Mouse (Mus musculus): ENCODE measurements around the gene Tmem50a.

Tmem50a gene

GRCm38 (mm10) chr4:134852438-134853255 is 62.2 kb downstream of the Tmem50a start:
- DNase-seq (ENCODE audit: low spot score in 2 of 2), result peak in 1 of 2 experiments; percentile 11

DNA sequence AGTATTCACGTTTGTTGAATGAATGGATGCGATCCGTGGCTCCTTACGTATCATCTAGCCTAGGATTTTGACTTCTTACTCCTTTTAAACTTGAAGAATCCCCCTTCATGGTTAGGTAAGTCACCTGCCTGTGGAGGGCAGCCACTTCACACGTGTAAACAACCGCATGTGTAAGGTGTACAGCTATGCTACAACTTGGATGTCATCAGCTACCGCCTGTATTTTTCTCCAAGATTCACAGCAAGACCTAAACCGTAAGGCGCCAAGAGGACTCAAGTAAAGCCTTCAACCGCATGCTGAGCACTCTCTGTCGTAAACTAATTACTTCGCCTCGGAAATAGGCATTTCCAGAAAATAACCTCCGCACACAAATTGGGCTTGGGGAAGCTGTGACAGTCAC is 62.9 kb downstream of the Tmem50a start:
- DNase-seq (ENCODE audit: low spot score in 2 of 2), result no peak

DNA sequence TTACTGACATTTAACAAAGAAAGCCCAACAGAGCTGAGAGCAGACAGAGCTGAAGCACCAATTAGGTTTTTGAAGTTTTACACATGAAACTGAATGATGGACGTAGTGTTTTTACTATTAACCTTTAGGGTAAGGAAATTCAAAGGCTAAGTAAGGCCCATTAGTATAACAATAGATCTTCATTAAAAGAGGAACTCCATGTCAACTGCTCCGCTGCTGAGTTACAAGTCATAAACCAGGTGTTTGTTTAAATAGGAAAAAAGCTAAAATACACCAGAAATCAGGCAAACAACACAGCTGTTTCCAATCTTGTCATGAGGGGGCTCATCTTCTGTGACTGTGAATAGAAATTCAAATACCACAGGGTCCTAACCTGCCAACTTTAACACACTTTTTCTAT is 63.6 kb downstream of the Tmem50a start:
- DNase-seq (ENCODE audit: low spot score in 2 of 2), result no peak

GRCm38 (mm10) chr4:134850551-134850950 is 64.3 kb downstream of the Tmem50a start:
- DNase-seq (ENCODE audit: low spot score in 2 of 2), result no peak

Measured in left cerebral cortex, adult 9 months (tissue).